Mouse (Mus musculus): ENCODE data around the gene Chst2. TPM values are rescaled to one million over a fixed set of nuclear protein-coding genes. Genes with fewer than 3 reads are reported as not detected.

Gene Chst2
- total and polyA plus RNA-seq, 3 experiments: not detected

GRCm38 (mm10) chr9:95413911-95414310, 7.4 kb upstream of the Chst2 start:
- DNase-seq (ENCODE audit: low read depth, low spot score): peak; percentile 14
- Histone ChIP-seq H3K9me3 (replicated peaks; ENCODE audit: insufficient read depth, low read length) (no peaks in the 10 kb centered on the region), H3K27ac (ENCODE audit: control insufficient read depth, low read depth, low read length) (no peak overlapping the region), H3K27me3 (ENCODE audit: control insufficient read depth in 1 of 2, insufficient read depth in 2 of 2, low read length in 2 of 2) (no peaks in the 10 kb centered on the region), H3K9ac (ENCODE audit: control insufficient read depth, low read depth, low read length, poor library complexity, severe bottlenecking) (no peak overlapping the region), H3K36me3 (ENCODE audit: control insufficient read depth in 1 of 2, insufficient read depth in 2 of 2, low read length in 2 of 2) (no peaks in the 10 kb centered on the region), H3K4me3 (ENCODE audit: control insufficient read depth in 1 of 2, insufficient read depth in 1 of 2, low read depth in 2 of 2, low read length in 2 of 2) (no peak overlapping the region), H3K4me1 (ENCODE audit: control insufficient read depth in 1 of 2, insufficient read depth in 2 of 2, low read length in 2 of 2) (no peaks in the 10 kb centered on the region), H3K79me2 (ENCODE audit: control insufficient read depth, insufficient read depth, low read length, poor library complexity) (no peaks in the 10 kb centered on the region)
- TF ChIP-seq GABPA (IDR thresholded peaks at IDR 0.05; ENCODE audit: low read depth, low read length) (no peak), RAD21 (IDR thresholded peaks at IDR 0.05; ENCODE audit: low read depth, low read length) (peak; percentile 33), POLR2A (IDR thresholded peaks at IDR 0.05; ENCODE audit: control insufficient read depth in 1 of 2, insufficient read depth in 1 of 2, low read depth in 1 of 2, low read length in 2 of 2, poor library complexity in 1 of 2) (no peak), UBTF (IDR thresholded peaks at IDR 0.05; ENCODE audit: borderline replicate concordance, insufficient read depth, low read depth, low read length) (no peak), ZMIZ1 (IDR thresholded peaks at IDR 0.05; ENCODE audit: low read depth, low read length) (no peak), MXI1 (IDR thresholded peaks at IDR 0.05; ENCODE audit: low read depth, low read length) (no peak), SMC3 (IDR thresholded peaks at IDR 0.05; ENCODE audit: low read depth, low read length) (peak; percentile 30), ZKSCAN1 (IDR thresholded peaks at IDR 0.05; ENCODE audit: low read depth, low read length) (no peak), EP300 (IDR thresholded peaks at IDR 0.05; ENCODE audit: low read depth in 1 of 2, low read length in 2 of 2) (no peak), SIN3A (IDR thresholded peaks at IDR 0.05; ENCODE audit: low read length) (no peak), RCOR1 (IDR thresholded peaks at IDR 0.05; ENCODE audit: low read depth, low read length) (no peak), MEF2A (IDR thresholded peaks at IDR 0.05; ENCODE audit: extremely low read depth, insufficient replicate concordance, low read depth, low read length, poor library complexity, severe bottlenecking) (no peak), MYC (IDR thresholded peaks at IDR 0.05; ENCODE audit: low read depth, low read length) (no peak), ETS1 (IDR thresholded peaks at IDR 0.05; ENCODE audit: low read depth, low read length) (no peak), MAZ (IDR thresholded peaks at IDR 0.05; ENCODE audit: low read depth, low read length) (no peak), GATA1 (IDR thresholded peaks at IDR 0.05; ENCODE audit: low read depth, low read length) (no peak), MAFK (IDR thresholded peaks at IDR 0.05; ENCODE audit: borderline replicate concordance, low read depth, low read length) (no peak), POLR2AphosphoS5 (IDR thresholded peaks at IDR 0.05; ENCODE audit: borderline replicate concordance, low read depth, low read length) (no peak), KAT2A (conservative IDR thresholded peaks at IDR 0.05; ENCODE audit: low read depth, low read length) (no peak), MYB (IDR thresholded peaks at IDR 0.05; ENCODE audit: low read depth, low read length) (no peak), USF2 (IDR thresholded peaks at IDR 0.05; ENCODE audit: borderline replicate concordance in 1 of 2, insufficient read depth in 1 of 2, low read depth in 1 of 2, low read length in 2 of 2) (no peak), HCFC1 (IDR thresholded peaks at IDR 0.05; ENCODE audit: low read depth, low read length) (no peak), NRF1 (IDR thresholded peaks at IDR 0.05; ENCODE audit: insufficient read depth, low read depth, low read length, poor library complexity, severe bottlenecking) (no peak), E2F4 (IDR thresholded peaks at IDR 0.05; ENCODE audit: borderline replicate concordance, low read depth, low read length) (no peak), TBP (IDR thresholded peaks at IDR 0.05; ENCODE audit: low read depth, low read length) (no peak), CTCF (IDR thresholded peaks at IDR 0.05 in 2 of 3, conservative IDR thresholded peaks at IDR 0.05 in 1 of 3; ENCODE audit: control insufficient read depth in 1 of 3, insufficient read depth in 1 of 3, low read depth in 2 of 3, low read length in 3 of 3, poor library complexity in 1 of 3, severe bottlenecking in 1 of 3) (peak in 2 of 3 experiments; percentile 9 to 32; a peak in 2 of 6 replicates)
